Mouse (Mus musculus) CH12.LX (cell line): ENCODE measurements at regions not wholly inside any gene's neighbourhood (a gene's known extent, or its start where the extent isn't known, plus 50 kb on each side); places are given as distances from the start of the nearest gene placed in this dataset.

Experiments used
- DNase-seq: peaks from one replicate; pipeline ENCODE4 v3.0.0-alpha.2; 2013; ENCODE audit errors: extremely low read depth
- H3K27ac ChIP-seq: 2 replicates; pipeline ENCODE4 v1.5.1; 2012; ENCODE audit warnings: low read depth, mild to moderate bottlenecking, control low read depth, moderate library complexity; ENCODE audit not compliant: insufficient read depth
- H3K27me3 ChIP-seq: replicated peaks from 2 replicates; pipeline ENCODE3; 2012; ENCODE audit warnings: inconsistent platforms
- H3K36me3 ChIP-seq, 2 experiments: replicated peaks in 1 of 2; 2 replicates each; pipeline versions ENCODE3 to v1.6.1; 2012; ENCODE audit warnings: inconsistent platforms in 1 of 2, low read length in 1 of 2, mild to moderate bottlenecking in 1 of 2, mixed read lengths in 1 of 2, moderate library complexity in 1 of 2; ENCODE audit not compliant: control insufficient read depth in 1 of 2, insufficient read depth in 1 of 2
- H3K4me1 ChIP-seq, 2 experiments: 2 replicates each; pipeline ENCODE4 v1.6.1; 2012; ENCODE audit warnings: inconsistent platforms in 1 of 2, moderate library complexity in 1 of 2; ENCODE audit not compliant: insufficient read depth in 2 of 2, control insufficient read depth in 1 of 2
- H3K4me2 ChIP-seq: 2 replicates; pipeline ENCODE4 v1.6.1; 2012; ENCODE audit warnings: low read depth, mild to moderate bottlenecking, control low read depth; ENCODE audit not compliant: poor library complexity, insufficient read depth, severe bottlenecking
- H3K4me3 ChIP-seq, 3 experiments: fragments of 150-350 bp in 1 of 3; sonication (generic) in 1 of 3; replicated peaks in 1 of 3; 2 replicates each; pipeline versions ENCODE3 to v1.5.1; 2011 to 2012; ENCODE audit warnings: low read depth in 2 of 3, low read length in 2 of 3, mild to moderate bottlenecking in 2 of 3, moderate library complexity in 2 of 3, control low read depth in 1 of 3, improper control_type of control experiment in 1 of 3, inconsistent platforms in 1 of 3, mixed read lengths in 1 of 3; ENCODE audit not compliant: poor library complexity in 1 of 3
- H3K79me2 ChIP-seq: replicated peaks from 2 replicates; pipeline ENCODE4 v1.6.1; 2012; ENCODE audit warnings: mild to moderate bottlenecking, moderate library complexity; ENCODE audit not compliant: control insufficient read depth, poor library complexity, insufficient read depth, severe bottlenecking; ENCODE audit errors: extremely low read depth
- H3K9ac ChIP-seq: 2 replicates; pipeline ENCODE4 v1.6.1; 2012; ENCODE audit warnings: low read depth, mild to moderate bottlenecking, control low read depth, moderate library complexity; ENCODE audit not compliant: insufficient read depth
- H3K9me3 ChIP-seq: replicated peaks from 2 replicates; pipeline ENCODE3; 2012; ENCODE audit warnings: low read length, inconsistent platforms, mixed read lengths
- BHLHE40 ChIP-seq: IDR thresholded peaks from 2 replicates; pipeline ENCODE4 v1.6.1; 2011; ENCODE audit warnings: mild to moderate bottlenecking, low read depth, low read length, improper control_type of control experiment
- CHD1 ChIP-seq: IDR thresholded peaks from 2 replicates; pipeline ENCODE4 v1.6.1; 2012; ENCODE audit warnings: low read depth, low read length, improper control_type of control experiment, inconsistent platforms
- CHD2 ChIP-seq: IDR thresholded peaks from 2 replicates; pipeline ENCODE4 v1.6.1; 2011; ENCODE audit warnings: low read length, improper control_type of control experiment
- CTCF ChIP-seq, 2 experiments: IDR thresholded peaks in 1 of 2; conservative IDR thresholded peaks in 1 of 2; 2 replicates each; pipeline ENCODE4 v1.5.1; 2011 to 2012; ENCODE audit warnings: low read depth in 2 of 2, low read length in 2 of 2, improper control_type of control experiment in 1 of 2, inconsistent platforms in 1 of 2, mild to moderate bottlenecking in 1 of 2, moderate library complexity in 1 of 2
- E2F4 ChIP-seq: IDR thresholded peaks from 2 replicates; pipeline ENCODE4 v1.6.1; 2011; ENCODE audit warnings: low read depth, low read length, improper control_type of control experiment; ENCODE audit not compliant: insufficient replicate concordance
- ELF1 ChIP-seq: IDR thresholded peaks from 2 replicates; pipeline ENCODE4 v1.6.1; 2014; ENCODE audit warnings: low read depth, mild to moderate bottlenecking, inconsistent platforms, low read length, improper control_type of control experiment
- EP300 ChIP-seq: IDR thresholded peaks from 2 replicates; pipeline ENCODE4 v1.6.1; 2011; ENCODE audit warnings: low read length, improper control_type of control experiment
- ETS1 ChIP-seq: conservative IDR thresholded peaks from 2 replicates; pipeline ENCODE4 v1.6.1; 2012; ENCODE audit warnings: low read depth, mild to moderate bottlenecking, inconsistent platforms, low read length, improper control_type of control experiment, moderate library complexity
- HCFC1 ChIP-seq: IDR thresholded peaks from 2 replicates; pipeline ENCODE4 v1.6.1; 2012; ENCODE audit warnings: low read depth, mild to moderate bottlenecking, inconsistent platforms, low read length, improper control_type of control experiment
- IRF4 ChIP-seq: IDR thresholded peaks from 2 replicates; pipeline ENCODE4 v1.6.1; 2014; ENCODE audit warnings: low read depth, mild to moderate bottlenecking, inconsistent platforms, low read length, improper control_type of control experiment
- JUN ChIP-seq: IDR thresholded peaks from 2 replicates; pipeline ENCODE4 v1.6.1; 2011; ENCODE audit warnings: low read depth, mild to moderate bottlenecking, low read length, improper control_type of control experiment, moderate library complexity; ENCODE audit not compliant: insufficient read depth
- JUND ChIP-seq: conservative IDR thresholded peaks from 2 replicates; pipeline ENCODE4 v1.6.1; 2011; ENCODE audit warnings: low read depth, low read length, improper control_type of control experiment
- KAT2A ChIP-seq: IDR thresholded peaks from 2 replicates; pipeline ENCODE4 v1.6.1; 2012; ENCODE audit warnings: low read length, improper control_type of control experiment, inconsistent platforms; ENCODE audit not compliant: insufficient replicate concordance
- MEF2A ChIP-seq: IDR thresholded peaks from 2 replicates; pipeline ENCODE4 v1.6.1; 2014; ENCODE audit warnings: low read depth, mild to moderate bottlenecking, inconsistent platforms, low read length, improper control_type of control experiment, borderline replicate concordance
- MXI1 ChIP-seq: IDR thresholded peaks from 2 replicates; pipeline ENCODE4 v1.6.1; 2011; ENCODE audit warnings: mild to moderate bottlenecking, low read depth, low read length, improper control_type of control experiment
- NELFE ChIP-seq: IDR thresholded peaks from 2 replicates; pipeline ENCODE4 v1.6.1; 2011; ENCODE audit warnings: low read depth, low read length, improper control_type of control experiment
- NRF1 ChIP-seq: IDR thresholded peaks from 2 replicates; pipeline ENCODE4 v1.6.1; 2014; ENCODE audit warnings: low read depth, mild to moderate bottlenecking, inconsistent platforms, low read length, improper control_type of control experiment, moderate library complexity
- PAX5 ChIP-seq: IDR thresholded peaks from 2 replicates; pipeline ENCODE4 v1.6.1; 2012; ENCODE audit warnings: low read length, inconsistent platforms, mixed read lengths
- POLR2A ChIP-seq: IDR thresholded peaks from 2 replicates; pipeline ENCODE4 v1.6.1; 2011; ENCODE audit warnings: low read depth, mild to moderate bottlenecking, improper control_type of control experiment, low read length
- RCOR1 ChIP-seq: conservative IDR thresholded peaks from 2 replicates; pipeline ENCODE4 v1.6.1; 2012; ENCODE audit warnings: low read depth, mild to moderate bottlenecking, inconsistent platforms, low read length, improper control_type of control experiment
- SIN3A ChIP-seq: IDR thresholded peaks from 2 replicates; pipeline ENCODE4 v1.6.1; 2012; ENCODE audit warnings: low read length, improper control_type of control experiment, inconsistent platforms
- SMC3 ChIP-seq: IDR thresholded peaks from 2 replicates; pipeline ENCODE4 v1.6.1; 2011; ENCODE audit warnings: low read depth, low read length, improper control_type of control experiment
- TBP ChIP-seq: conservative IDR thresholded peaks from 2 replicates; pipeline ENCODE4 v1.6.1; 2011; ENCODE audit warnings: low read depth, low read length, improper control_type of control experiment
- TCF12 ChIP-seq: IDR thresholded peaks from 2 replicates; pipeline ENCODE4 v1.6.1; 2014; ENCODE audit warnings: low read depth, mild to moderate bottlenecking, inconsistent platforms, low read length, improper control_type of control experiment
- USF2 ChIP-seq: conservative IDR thresholded peaks from 2 replicates; pipeline ENCODE4 v1.6.1; 2011; ENCODE audit warnings: low read depth, low read length, improper control_type of control experiment
- ZC3H11A ChIP-seq: IDR thresholded peaks from 2 replicates; pipeline ENCODE4 v1.6.1; 2012; ENCODE audit warnings: low read depth, mild to moderate bottlenecking, inconsistent platforms, low read length, improper control_type of control experiment
- ZKSCAN1 ChIP-seq: IDR thresholded peaks from 2 replicates; pipeline ENCODE4 v1.6.1; 2012; ENCODE audit warnings: low read depth, inconsistent platforms, low read length, improper control_type of control experiment, borderline replicate concordance
- ZMIZ1 ChIP-seq: IDR thresholded peaks from 2 replicates; pipeline ENCODE4 v1.6.1; 2012; ENCODE audit warnings: low read depth, mild to moderate bottlenecking, inconsistent platforms, low read length, improper control_type of control experiment
- ZNF384 ChIP-seq: IDR thresholded peaks from 2 replicates; pipeline ENCODE4 v1.6.1; 2012; ENCODE audit warnings: low read depth, low read length, improper control_type of control experiment, inconsistent platforms
- dilution Hi-C: fragments of 300-500 bp; cut with MboI; formaldehyde crosslinking; loops from 2 replicates; pipeline ENCODE4 v1.14.3; 2020; ENCODE audit warnings: low sequenced_read_pairs; ENCODE audit not compliant: extremely low pct_unique_long_range_greater_than_20kb, extremely low pct_ligation_motif_present
- in situ Hi-C: fragments of 300-500 bp; cut with MboI; formaldehyde crosslinking; loops from 3 replicates; pipeline ENCODE4 v1.14.3; 2019; ENCODE audit warnings: low sequenced_read_pairs, low pct_ligation_motif_present, low pct_unique_long_range_greater_than_20kb, mixed read lengths

GRCm38 (mm10) chr6:101054880-101055279 lies 221.5 kb downstream of the Ppp4r2 start (continued):
- TF ChIP-seq MXI1: no peak
- TF ChIP-seq ZC3H11A: no peak
- TF ChIP-seq, all 38 proteins: peak for 0

DNA sequence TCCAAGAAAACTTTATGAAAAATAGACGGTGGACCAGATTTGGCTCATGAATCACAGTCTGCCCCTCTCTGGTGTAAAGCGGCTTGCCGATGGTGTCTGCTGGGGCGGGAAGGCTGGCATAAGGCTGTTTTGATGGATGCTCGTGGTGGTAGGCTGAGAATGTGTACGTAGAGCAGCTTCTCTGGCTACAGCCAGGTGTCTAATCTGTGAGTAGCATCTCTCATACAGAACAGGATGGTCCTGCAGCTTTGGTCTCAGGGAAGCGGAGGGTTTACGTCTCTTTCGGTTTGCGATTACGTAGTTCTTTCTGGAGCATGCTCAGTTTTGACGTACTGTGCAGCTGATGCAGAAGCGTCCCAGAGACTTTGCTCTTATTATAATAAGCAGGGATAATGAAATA lies 222.9 kb downstream of the Ppp4r2 start:
- dilution Hi-C loops (no loop called here), in situ Hi-C loops (no loop called here)
- peaks cover 30% of the 10 kb centered on the region for H3K27me3 ChIP-seq
- no peaks in the 10 kb centered on the region for H3K36me3 ChIP-seq
- TF ChIP-seq MXI1: no peak
- no peak for TF ChIP-seq ZC3H11A
- TF ChIP-seq ELF1: no peak
- no peak for TF ChIP-seq NRF1
- no peak for TF ChIP-seq KAT2A
- no peak for TF ChIP-seq MEF2A
- TF ChIP-seq TCF12: no peak
- no peak for TF ChIP-seq SIN3A
- no peak for TF ChIP-seq JUND
- TF ChIP-seq RCOR1: no peak
- TF ChIP-seq PAX5: no peak
- TF ChIP-seq EP300: no peak
- TF ChIP-seq JUN: no peak
- TF ChIP-seq HCFC1: no peak
- TF ChIP-seq CHD1: no peak
- no peak for TF ChIP-seq CTCF (conservative IDR thresholded peaks at IDR 0.05 in 1 of 2, IDR thresholded peaks at IDR 0.05 in 1 of 2; ENCODE audit: low read depth in 2 of 2, low read length in 2 of 2)
- TF ChIP-seq IRF4: no peak
- no peak overlapping the region for H3K4me2 ChIP-seq
- DNase-seq: no peak
- H3K9me3 ChIP-seq: no peaks in the 10 kb centered on the region
- H3K27ac ChIP-seq: no peak overlapping the region
- no peaks in the 10 kb centered on the region for H3K79me2 ChIP-seq
- H3K4me3 ChIP-seq: no peak overlapping the region
- no peaks in the 10 kb centered on the region for H3K4me1 ChIP-seq
- H3K9ac ChIP-seq: no peak overlapping the region

GRCm38 (mm10) chr6:101059058-101059457 lies 225.6 kb downstream of the Ppp4r2 start:
- Histone ChIP-seq H3K4me1 (no peaks in the 10 kb centered on the region), H3K9me3 (no peaks in the 10 kb centered on the region), H3K79me2 (no peaks in the 10 kb centered on the region), H3K27ac (no peak overlapping the region), H3K4me3 (no peak overlapping the region), H3K36me3 (no peaks in the 10 kb centered on the region), H3K9ac (no peak overlapping the region), H3K27me3 (peaks cover 22% of the 10 kb centered on the region), H3K4me2 (no peak overlapping the region)
- TF ChIP-seq BHLHE40 (no peak), ETS1 (no peak), EP300 (no peak), ZKSCAN1 (no peak), ZC3H11A (no peak), E2F4 (no peak), POLR2A (no peak), ZMIZ1 (no peak), TBP (no peak), USF2 (no peak), CHD2 (no peak), SMC3 (no peak), NELFE (no peak), CHD1 (no peak), ZNF384 (no peak), IRF4 (no peak), RCOR1 (no peak), ELF1 (no peak)
- no peak for DNase-seq
- dilution Hi-C loops (no loop called here), in situ Hi-C loops (no loop called here)
